ENCODE assay signal across 8 mouse cellular contexts in genomic region chr11:60703131-60703530, GRCm38 (mm10). TPM values are rescaled to one million over a fixed set of nuclear protein-coding genes. Genes with fewer than 3 reads are reported as not detected.
DNase-seq lines count a peak whose midpoint lies in the region; ATAC-seq and TF ChIP-seq lines count a peak whose summit lies in the region.

No protein-coding gene starts in this region.

- TF ChIP-seq POLR2A in brain, embryonic 14.5 days (IDR thresholded peaks at IDR 0.05; ENCODE audit: borderline replicate concordance, extremely low read depth, insufficient read depth, insufficient read length, poor library complexity, severe bottlenecking): no peak

- DNase-seq in 416B (ENCODE audit: low read depth): peak; percentile 77
- DNase-seq in CD4-positive helper T cell, adult 2 months (ENCODE audit: low read depth, low spot score): peak; percentile 67
- DNase-seq in brain, embryonic 14.5 days (ENCODE audit: low read depth): peak; percentile 84
- DNase-seq in kidney, postnatal 25 days: peak; percentile 69 to 78
- peak; percentile 72 for DNase-seq in lung, postnatal 0 days (ENCODE audit: low spot score)
- peak; percentile 79 for DNase-seq in right cerebral cortex, postnatal 14 days

- H3K9me3 ChIP-seq in forebrain, embryonic 13.5 days (replicated peaks): no peaks in the 10 kb centered on the region
- H3K9me3 ChIP-seq in lung, postnatal 0 days (ENCODE audit: low read length): no peaks in the 10 kb centered on the region

- peak overlapping the region; percentile 21; the same call in 1 of the 2 replicates for H3K9ac ChIP-seq in forebrain, embryonic 13.5 days
- H3K9ac ChIP-seq in lung, postnatal 0 days (replicated peaks; ENCODE audit: low read depth): no peak overlapping the region

- TF ChIP-seq EP300 in lung, postnatal 0 days (IDR thresholded peaks at IDR 0.05): no peak

- H3K4me3 ChIP-seq in forebrain, embryonic 13.5 days: no peak overlapping the region
- H3K4me3 ChIP-seq in lung, postnatal 0 days (ENCODE audit: low read depth, low read length): no peak overlapping the region

- TF ChIP-seq CTCF in brain, embryonic 14.5 days (IDR thresholded peaks at IDR 0.05; ENCODE audit: borderline replicate concordance, extremely low read depth, insufficient read depth, insufficient read length): peak; percentile 75
- peak; percentile 85 for TF ChIP-seq CTCF in lung, postnatal 0 days (IDR thresholded peaks at IDR 0.05)

- peaks cover 54% of the 10 kb centered on the region for H3K36me3 ChIP-seq in forebrain, embryonic 13.5 days (ENCODE audit: poor library complexity, severe bottlenecking)
- no peaks in the 10 kb centered on the region for H3K36me3 ChIP-seq in lung, postnatal 0 days (ENCODE audit: insufficient read depth, low read length)

- peak overlapping the region; percentile 92 for H3K4me2 ChIP-seq in forebrain, embryonic 13.5 days
- no peak overlapping the region for H3K4me2 ChIP-seq in lung, postnatal 0 days (replicated peaks; ENCODE audit: low read depth, low read length)

- peak overlapping the region; percentile 36 for H3K27ac ChIP-seq in forebrain, embryonic 13.5 days
- no peak overlapping the region for H3K27ac ChIP-seq in lung, postnatal 0 days (ENCODE audit: low read length)

- peaks cover 47% of the 10 kb centered on the region for H3K4me1 ChIP-seq in forebrain, embryonic 13.5 days
- H3K4me1 ChIP-seq in lung, postnatal 0 days (ENCODE audit: insufficient read depth, low read depth, low read length): peaks cover 16% of the 10 kb centered on the region

- H3K27me3 ChIP-seq in forebrain, embryonic 13.5 days: no peaks in the 10 kb centered on the region
- H3K27me3 ChIP-seq in lung, postnatal 0 days (replicated peaks; ENCODE audit: insufficient read depth, low read length): no peaks in the 10 kb centered on the region

- WGBS in forebrain, embryonic 13.5 days: 18% methylated on average over 4 of the region's 4 CpGs
- 35% methylated on average over 4 of the region's 4 CpGs for WGBS in lung, postnatal 0 days

- ATAC-seq in forebrain, embryonic 13.5 days: no peak
- ATAC-seq in lung, postnatal 0 days: no peak
- ATAC-seq in activated CD4-positive, CD25-positive, alpha-beta regulatory T cell, adult 4 months: no peak

RNA-seq across cellular contexts. Expression of gene Llgl1, which starts 3.6 kb away (rescaled TPM):
- polyA plus RNA-seq in brain, embryonic 14.5 days (2012; rRNA removed): 123 and 152 TPM in 2 replicates
- 97.5 and 110 TPM in 2 replicates for polyA plus RNA-seq in forebrain, embryonic 13.5 days (2015; fragmentation: Nextera tagmentation; extraction: Ambion mirVana)
- 22.7 and 22.9 TPM in 2 replicates for polyA plus RNA-seq in lung, postnatal 0 days (2015; fragmentation: Nextera tagmentation; extraction: Ambion mirVana)
- polyA plus RNA-seq in activated CD4-positive, CD25-positive, alpha-beta regulatory T cell, adult 4 months (2017; shearing (Covaris generic)): 10 to 100 TPM in 1 of 2 experiments, 1 to 10 TPM in 1; 6.2 to 10.4 TPM

RNA-seq across cellular contexts. Expression of gene Flii, which starts 23.9 kb away (rescaled TPM):
- polyA plus RNA-seq in brain, embryonic 14.5 days (2012; rRNA removed): 152 and 157 TPM in 2 replicates
- 64.2 and 72.5 TPM in 2 replicates for polyA plus RNA-seq in forebrain, embryonic 13.5 days (2015; fragmentation: Nextera tagmentation; extraction: Ambion mirVana)
- polyA plus RNA-seq in lung, postnatal 0 days (2015; fragmentation: Nextera tagmentation; extraction: Ambion mirVana): 72.4 and 77.3 TPM in 2 replicates
- polyA plus RNA-seq in activated CD4-positive, CD25-positive, alpha-beta regulatory T cell, adult 4 months (2017; shearing (Covaris generic)): 10 to 100 TPM; 65.2 to 84.7 TPM

RNA-seq across cellular contexts. Expression of gene Mief2, which starts 25.1 kb away (rescaled TPM):
- 27.9 and 29.9 TPM in 2 replicates for polyA plus RNA-seq in brain, embryonic 14.5 days (2012; rRNA removed)
- 16.1 and 17.8 TPM in 2 replicates for polyA plus RNA-seq in forebrain, embryonic 13.5 days (2015; fragmentation: Nextera tagmentation; extraction: Ambion mirVana)
- 14.5 and 15.2 TPM in 2 replicates for polyA plus RNA-seq in lung, postnatal 0 days (2015; fragmentation: Nextera tagmentation; extraction: Ambion mirVana)
- polyA plus RNA-seq in activated CD4-positive, CD25-positive, alpha-beta regulatory T cell, adult 4 months (2017; shearing (Covaris generic)): 10 to 100 TPM in 1 of 2 experiments, 1 to 10 TPM in 1; 9.9 to 12.0 TPM
